Mouse (Mus musculus): ENCODE data around the gene S100a8. TPM values are rescaled to one million over a fixed set of nuclear protein-coding genes. Genes with fewer than 3 reads are reported as not detected.
A peak's percentile ranks its signal among the peaks of the same experiment; 100 is the strongest.

S100a8 gene
- polyA plus RNA-seq, 1 experiment: 1.8 TPM

GRCm38 (mm10) chr3:90638511-90639275 is 30.1 kb upstream of the S100a8 start:
- Histone ChIP-seq H3K27ac (ENCODE audit: insufficient read depth, low read length) (no peak overlapping the region), H3K4me3 (ENCODE audit: insufficient read depth, low read length) (no peak overlapping the region), H3K4me1 (ENCODE audit: control insufficient read depth, insufficient read depth, low read length) (no peaks in the 10 kb centered on the region)
- TF ChIP-seq CTCF (IDR thresholded peaks at IDR 0.05; ENCODE audit: extremely low read depth, insufficient read depth, low read length) (no peak), POLR2A (IDR thresholded peaks at IDR 0.05; ENCODE audit: extremely low read depth, insufficient read depth, low read length) (no peak)

- H3K27ac ChIP-seq (ENCODE audit: insufficient read depth, low read length): no peak overlapping the region
- TF ChIP-seq POLR2A (IDR thresholded peaks at IDR 0.05; ENCODE audit: extremely low read depth, insufficient read depth, low read length): no peak
- TF ChIP-seq CTCF (IDR thresholded peaks at IDR 0.05; ENCODE audit: extremely low read depth, insufficient read depth, low read length): peak; percentile 50
- H3K4me1 ChIP-seq (ENCODE audit: control insufficient read depth, insufficient read depth, low read length): no peaks in the 10 kb centered on the region
- H3K4me3 ChIP-seq (ENCODE audit: insufficient read depth, low read length): no peak overlapping the region
Measured at GRCm38 (mm10) chr3:90639511-90640154, 29.1 kb upstream of the S100a8 start.

- TF ChIP-seq CTCF (IDR thresholded peaks at IDR 0.05; ENCODE audit: extremely low read depth, insufficient read depth, low read length): no peak
- TF ChIP-seq POLR2A (IDR thresholded peaks at IDR 0.05; ENCODE audit: extremely low read depth, insufficient read depth, low read length): no peak
- Histone ChIP-seq H3K4me1 (ENCODE audit: control insufficient read depth, insufficient read depth, low read length) (no peaks in the 10 kb centered on the region), H3K27ac (ENCODE audit: insufficient read depth, low read length) (no peak overlapping the region), H3K4me3 (ENCODE audit: insufficient read depth, low read length) (no peak overlapping the region)
Measured at GRCm38 (mm10) chr3:90640981-90641380, 27.8 kb upstream of the S100a8 start.

GRCm38 (mm10) chr3:90644220-90644619 is 24.6 kb upstream of the S100a8 start:
- TF ChIP-seq POLR2A (IDR thresholded peaks at IDR 0.05; ENCODE audit: extremely low read depth, insufficient read depth, low read length): no peak
- TF ChIP-seq CTCF (IDR thresholded peaks at IDR 0.05; ENCODE audit: extremely low read depth, insufficient read depth, low read length): peak; percentile 56
- H3K27ac ChIP-seq (ENCODE audit: insufficient read depth, low read length): no peak overlapping the region
- peaks cover 2% of the 10 kb centered on the region; the same call in 1 of the 2 replicates for H3K4me1 ChIP-seq (ENCODE audit: control insufficient read depth, insufficient read depth, low read length)
- no peak overlapping the region for H3K4me3 ChIP-seq (ENCODE audit: insufficient read depth, low read length)

- Histone ChIP-seq H3K27ac (ENCODE audit: insufficient read depth, low read length) (no peak overlapping the region), H3K4me1 (ENCODE audit: control insufficient read depth, insufficient read depth, low read length) (peaks cover 2% of the 10 kb centered on the region; the same call in 1 of the 2 replicates), H3K4me3 (ENCODE audit: insufficient read depth, low read length) (no peak overlapping the region)
- TF ChIP-seq POLR2A (IDR thresholded peaks at IDR 0.05; ENCODE audit: extremely low read depth, insufficient read depth, low read length): no peak
- no peak for TF ChIP-seq CTCF (IDR thresholded peaks at IDR 0.05; ENCODE audit: extremely low read depth, insufficient read depth, low read length)
Measured at GRCm38 (mm10) chr3:90647291-90647690, 21.5 kb upstream of the S100a8 start.

GRCm38 (mm10) chr3:90648981-90649380 is 19.8 kb upstream of the S100a8 start:
- TF ChIP-seq POLR2A (IDR thresholded peaks at IDR 0.05; ENCODE audit: extremely low read depth, insufficient read depth, low read length) (no peak), CTCF (IDR thresholded peaks at IDR 0.05; ENCODE audit: extremely low read depth, insufficient read depth, low read length) (no peak)
- Histone ChIP-seq H3K27ac (ENCODE audit: insufficient read depth, low read length) (peak overlapping the region; percentile 89; the same call in 1 of the 2 replicates), H3K4me1 (ENCODE audit: control insufficient read depth, insufficient read depth, low read length) (peaks cover 2% of the 10 kb centered on the region; the same call in 1 of the 2 replicates)

GRCm38 (mm10) chr3:90649832-90650231 is 18.9 kb upstream of the S100a8 start:
- TF ChIP-seq CTCF (IDR thresholded peaks at IDR 0.05; ENCODE audit: extremely low read depth, insufficient read depth, low read length): no peak
- TF ChIP-seq POLR2A (IDR thresholded peaks at IDR 0.05; ENCODE audit: extremely low read depth, insufficient read depth, low read length): no peak
- Histone ChIP-seq H3K4me3 (ENCODE audit: insufficient read depth, low read length) (no peak overlapping the region), H3K4me1 (ENCODE audit: control insufficient read depth, insufficient read depth, low read length) (peaks cover 2% of the 10 kb centered on the region; the same call in 1 of the 2 replicates), H3K27ac (ENCODE audit: insufficient read depth, low read length) (no peak overlapping the region)

More at GRCm38 (mm10) chr3:90648981-90649380, 19.8 kb upstream of the S100a8 start:
- no peak overlapping the region for H3K4me3 ChIP-seq (ENCODE audit: insufficient read depth, low read length)

GRCm38 (mm10) chr3:90652878-90653508 is 15.8 kb upstream of the S100a8 start:
- Histone ChIP-seq H3K4me3 (ENCODE audit: insufficient read depth, low read length) (no peak overlapping the region), H3K4me1 (ENCODE audit: control insufficient read depth, insufficient read depth, low read length) (peaks cover 2% of the 10 kb centered on the region; the same call in 1 of the 2 replicates), H3K27ac (ENCODE audit: insufficient read depth, low read length) (no peak overlapping the region)
- TF ChIP-seq POLR2A (IDR thresholded peaks at IDR 0.05; ENCODE audit: extremely low read depth, insufficient read depth, low read length): no peak
- peak; percentile 91 for TF ChIP-seq CTCF (IDR thresholded peaks at IDR 0.05; ENCODE audit: extremely low read depth, insufficient read depth, low read length)

GRCm38 (mm10) chr3:90653717-90654116 is 15.1 kb upstream of the S100a8 start, which contains the start of gene S100a7a:
Gene S100a7a, plus strand, starts transcription at chr3:90654017.
- TF ChIP-seq CTCF (IDR thresholded peaks at IDR 0.05; ENCODE audit: extremely low read depth, insufficient read depth, low read length): no peak
- no peak for TF ChIP-seq POLR2A (IDR thresholded peaks at IDR 0.05; ENCODE audit: extremely low read depth, insufficient read depth, low read length)
- Histone ChIP-seq H3K4me1 (ENCODE audit: control insufficient read depth, insufficient read depth, low read length) (peaks cover 1% of the 10 kb centered on the region; the same call in 1 of the 2 replicates), H3K27ac (ENCODE audit: insufficient read depth, low read length) (no peak within 1 kb of the TSS), H3K4me3 (ENCODE audit: insufficient read depth, low read length) (no peak within 1 kb of the TSS)

Data from cortical plate, adult 2 months (tissue).